Mouse (Mus musculus): Measurements from ENCODE around the gene Arl2bp. TPM values are rescaled to one million over a fixed set of nuclear protein-coding genes. Genes with fewer than 3 reads are reported as not detected.

Arl2bp gene
- polyA plus RNA-seq, 1 experiment, result 192 TPM

DNA sequence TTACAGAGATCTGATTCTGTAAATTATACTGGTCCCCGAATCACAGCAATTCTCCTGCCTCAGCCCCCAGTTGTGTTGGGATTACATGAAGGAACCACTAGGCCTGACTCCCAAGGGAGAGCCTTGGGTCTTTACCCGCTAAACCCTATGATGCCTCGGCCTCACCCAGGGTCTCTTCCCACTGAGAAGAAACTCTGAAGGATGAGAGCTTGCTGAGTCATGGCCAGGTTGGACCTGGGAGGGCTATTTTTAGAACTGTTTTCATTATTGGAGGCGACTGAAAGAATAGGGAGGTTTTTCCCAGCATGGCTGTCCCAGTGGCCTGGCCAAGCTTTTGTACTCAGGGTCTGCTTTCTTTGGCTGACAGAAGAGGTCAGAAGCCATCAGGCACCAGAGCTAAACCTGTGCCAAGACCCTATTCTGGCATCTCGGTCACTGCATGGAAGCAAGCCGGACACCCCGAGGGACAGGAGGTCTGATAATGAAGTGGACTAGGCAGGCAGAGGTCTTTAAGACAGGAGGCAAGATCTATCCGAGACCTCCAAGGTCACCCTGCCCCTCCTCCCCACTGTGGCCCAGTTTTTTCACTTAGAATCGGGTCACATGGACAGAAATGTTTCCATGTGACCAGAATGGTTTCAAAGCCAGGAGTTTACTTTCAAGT lies 40.5 kb downstream of the Arl2bp start:
- TF ChIP-seq POLR2A (IDR thresholded peaks at IDR 0.05; ENCODE audit: borderline replicate concordance, extremely low read depth, insufficient read depth, insufficient read length, poor library complexity, severe bottlenecking) (no peak), CTCF (IDR thresholded peaks at IDR 0.05; ENCODE audit: borderline replicate concordance, extremely low read depth, insufficient read depth, insufficient read length) (no peak)

DNA sequence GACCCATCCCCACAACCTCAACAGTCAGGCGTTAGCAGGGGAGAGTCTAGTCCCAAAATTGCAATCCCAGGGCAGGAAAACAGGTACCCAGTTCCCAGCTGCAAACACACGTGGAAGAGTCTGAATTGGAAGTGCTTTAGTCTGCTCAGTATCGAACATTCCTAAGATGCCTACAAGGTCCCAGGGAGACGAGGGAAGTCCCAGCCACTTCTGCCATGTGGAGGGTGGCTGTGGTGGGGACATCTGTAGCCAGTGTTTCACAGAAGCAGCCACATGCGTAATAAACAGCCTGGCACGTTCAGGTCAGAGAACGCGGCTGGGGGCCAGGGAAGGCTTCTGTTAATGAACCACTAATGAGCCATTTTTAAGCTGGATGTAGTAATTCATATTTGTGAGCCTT lies 43.9 kb downstream of the Arl2bp start:
- DNase-seq (ENCODE audit: low read depth), result peak; percentile 39
- no peak for TF ChIP-seq CTCF (IDR thresholded peaks at IDR 0.05; ENCODE audit: borderline replicate concordance, extremely low read depth, insufficient read depth, insufficient read length)

More for the DNA sequence above, 40.5 kb downstream of the Arl2bp start:
- DNase-seq (ENCODE audit: low read depth), result no peak

DNA sequence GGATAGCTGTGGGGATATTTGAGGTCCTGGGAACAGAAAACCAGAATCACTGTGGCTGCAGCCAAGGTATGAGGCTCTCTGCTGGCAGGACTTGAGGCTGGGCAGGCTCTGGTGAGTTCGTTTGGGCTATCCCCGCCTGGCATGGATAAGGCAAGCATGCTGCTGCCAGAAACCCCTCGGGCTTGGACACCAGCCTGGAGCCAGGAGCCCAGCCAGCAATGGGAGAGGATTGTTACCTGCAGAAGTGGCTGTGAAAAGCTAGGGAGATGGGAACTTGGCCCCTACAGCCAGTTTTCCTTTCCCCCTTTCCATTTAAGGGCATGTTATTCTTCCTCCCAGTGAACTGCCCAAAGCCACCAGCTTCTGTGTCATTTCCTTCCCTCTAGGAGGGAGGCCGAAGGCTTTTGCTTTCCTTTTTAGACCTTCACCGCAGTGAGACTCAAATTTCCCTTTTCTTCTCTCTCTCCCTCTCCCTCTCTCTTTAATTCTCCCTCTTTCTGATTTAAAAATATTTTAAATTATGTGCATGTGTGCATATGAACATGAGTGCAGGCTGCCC lies 44.8 kb downstream of the Arl2bp start:
- TF ChIP-seq CTCF (IDR thresholded peaks at IDR 0.05; ENCODE audit: borderline replicate concordance, extremely low read depth, insufficient read depth, insufficient read length) (no peak), POLR2A (IDR thresholded peaks at IDR 0.05; ENCODE audit: borderline replicate concordance, extremely low read depth, insufficient read depth, insufficient read length, poor library complexity, severe bottlenecking) (no peak)
- DNase-seq (ENCODE audit: low read depth), result peak; percentile 85

DNA sequence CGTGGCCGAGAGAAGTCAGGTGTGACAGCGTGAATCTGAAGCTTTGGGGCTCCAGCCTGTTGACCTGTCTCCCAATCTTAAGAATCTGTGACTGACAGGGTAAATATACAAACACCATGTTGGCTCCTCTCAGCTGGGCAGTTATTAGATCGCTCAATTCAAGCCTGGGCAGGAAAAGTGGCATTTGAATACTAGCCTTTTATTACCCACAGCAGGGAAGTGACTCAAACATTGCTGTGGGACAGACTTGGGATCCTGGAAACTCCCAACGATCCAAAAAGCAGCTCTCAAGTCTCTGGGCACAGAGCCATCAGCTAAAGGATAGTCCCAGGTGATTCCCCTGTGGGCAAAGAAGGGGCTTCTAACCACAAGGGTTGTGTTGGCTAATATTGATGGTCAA lies 48.2 kb downstream of the Arl2bp start:
- DNase-seq (ENCODE audit: low read depth), result no peak
- TF ChIP-seq POLR2A (IDR thresholded peaks at IDR 0.05; ENCODE audit: borderline replicate concordance, extremely low read depth, insufficient read depth, insufficient read length, poor library complexity, severe bottlenecking), result no peak
- TF ChIP-seq CTCF (IDR thresholded peaks at IDR 0.05; ENCODE audit: borderline replicate concordance, extremely low read depth, insufficient read depth, insufficient read length), result no peak

- DNase-seq (ENCODE audit: low read depth), result no peak
- no peak for TF ChIP-seq POLR2A (IDR thresholded peaks at IDR 0.05; ENCODE audit: borderline replicate concordance, extremely low read depth, insufficient read depth, insufficient read length, poor library complexity, severe bottlenecking)
- no peak for TF ChIP-seq CTCF (IDR thresholded peaks at IDR 0.05; ENCODE audit: borderline replicate concordance, extremely low read depth, insufficient read depth, insufficient read length)
Measured at GRCm38 (mm10) chr8:94715871-94716270, 49.5 kb downstream of the Arl2bp start.

DNA sequence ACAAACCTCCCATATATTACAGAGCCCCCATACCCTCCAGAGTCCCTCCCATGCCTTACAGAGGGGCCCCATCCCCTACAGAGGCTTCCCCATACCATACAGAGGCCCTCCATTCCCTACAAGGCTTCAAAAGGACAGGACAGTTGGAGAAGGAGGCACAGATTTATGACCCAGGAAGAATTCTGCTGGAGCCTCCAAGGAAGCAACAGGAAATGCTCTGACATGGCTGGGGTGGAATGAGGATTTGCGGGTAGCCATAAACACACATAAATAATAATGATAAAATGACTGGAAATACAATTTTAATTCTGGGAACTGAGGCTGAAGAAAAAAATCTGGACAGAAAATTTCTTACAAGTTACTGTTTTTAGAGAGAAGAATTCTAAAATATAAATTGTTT lies 50.4 kb downstream of the Arl2bp start:
- TF ChIP-seq POLR2A (IDR thresholded peaks at IDR 0.05; ENCODE audit: borderline replicate concordance, extremely low read depth, insufficient read depth, insufficient read length, poor library complexity, severe bottlenecking) (no peak), CTCF (IDR thresholded peaks at IDR 0.05; ENCODE audit: borderline replicate concordance, extremely low read depth, insufficient read depth, insufficient read length) (no peak)
- DNase-seq (ENCODE audit: low read depth), result no peak

Other genes starting within 250 kb of the Arl2bp start
- 0.36 and 0.64 TPM in 2 replicates for gene Nlrc5, start 232.2 kb upstream of the Arl2bp start, polyA plus RNA-seq (2012; rRNA removed)
- gene Cpne2, start 133.6 kb upstream of the Arl2bp start, polyA plus RNA-seq (2012; rRNA removed), result 30.1 and 31.5 TPM in 2 replicates
- 26.4 and 31.7 TPM in 2 replicates for gene Rspry1, start 64.7 kb upstream of the Arl2bp start, polyA plus RNA-seq (2012; rRNA removed)
- 51.6 and 57.2 TPM in 2 replicates for gene Fam192a, start 64.6 kb upstream of the Arl2bp start, polyA plus RNA-seq (2012; rRNA removed)
- gene Pllp, start 29.7 kb downstream of the Arl2bp start, polyA plus RNA-seq (2012; rRNA removed), result 1.0 and 1.2 TPM in 2 replicates
- 0.04 TPM in 2 replicates for gene Ccl22, start 79.0 kb downstream of the Arl2bp start, polyA plus RNA-seq (2012; rRNA removed)
- 23.9 and 28.2 TPM in 2 replicates for gene Cx3cl1, start 105.4 kb downstream of the Arl2bp start, polyA plus RNA-seq (2012; rRNA removed)
- gene Ccl17, start 143.9 kb downstream of the Arl2bp start, polyA plus RNA-seq (2012; rRNA removed), result 0.18 TPM in 1 of 2 replicates, not detected in the other
- 60.1 and 62.3 TPM in 2 replicates for gene Coq9, start 171.7 kb downstream of the Arl2bp start, polyA plus RNA-seq (2012; rRNA removed)
- 81.3 and 82.0 TPM in 2 replicates for gene Ciapin1, start 171.8 kb downstream of the Arl2bp start, polyA plus RNA-seq (2012; rRNA removed)
- 98.3 and 144 TPM in 2 replicates for gene Polr2c, start 190.8 kb downstream of the Arl2bp start, polyA plus RNA-seq (2012; rRNA removed)
- 82.4 and 85.0 TPM in 2 replicates for gene Dok4, start 209.7 kb downstream of the Arl2bp start, polyA plus RNA-seq (2012; rRNA removed)